Mouse (Mus musculus) hindbrain, embryonic 10.5 days (tissue): ENCODE results near the gene Gm45623. TPM values are rescaled to one million over a fixed set of nuclear protein-coding genes. Genes with fewer than 3 reads are reported as not detected.
A peak's percentile ranks its signal among the peaks of the same experiment; 100 is the strongest.

Source experiments
- DNase-seq: peaks from one replicate; pipeline ENCODE4 v3.0.0-alpha.2; 2017; ENCODE audit warnings: low spot score
- H3K27ac ChIP-seq: fragments of 300-500 bp; sonication (generic); 2 replicates; pipeline ENCODE4 v1.5.1; 2016; ENCODE audit warnings: mild to moderate bottlenecking, moderate library complexity
- H3K27me3 ChIP-seq: fragments of 300-500 bp; sonication (generic); 2 replicates; pipeline ENCODE4 v1.6.1; 2016; ENCODE audit warnings: mild to moderate bottlenecking; ENCODE audit not compliant: poor library complexity, insufficient read depth, severe bottlenecking
- H3K36me3 ChIP-seq: fragments of 300-500 bp; sonication (generic); 2 replicates; pipeline ENCODE4 v1.6.1; 2016; ENCODE audit warnings: mild to moderate bottlenecking, moderate library complexity
- H3K4me1 ChIP-seq: fragments of 300-500 bp; sonication (generic); replicated peaks from 2 replicates; pipeline ENCODE4 v1.6.1; 2016; ENCODE audit warnings: mild to moderate bottlenecking
- H3K4me3 ChIP-seq: fragments of 300-500 bp; sonication (generic); 2 replicates; pipeline ENCODE4 v1.5.1; 2016; ENCODE audit warnings: mild to moderate bottlenecking, moderate library complexity
- H3K9me3 ChIP-seq: fragments of 300-500 bp; sonication (generic); 2 replicates; pipeline ENCODE4 v1.6.1; 2016; ENCODE audit warnings: mild to moderate bottlenecking, moderate library complexity
- WGBS: fragments of 180-500 bp; shearing (Covaris S2); methylation state at CpG from one replicate; pipeline ENCODE4 v1.1.7; 2016; 5-methylcytosine and 5-hydroxymethylcytosine counted together
- polyA plus RNA-seq: library from polyadenylated mRNA; unstranded; fragments of >200 nt; fragmentation: Nextera tagmentation; extraction: Ambion mirVana; gene quantifications from 2 replicates; pipeline ENCODE4 v1.2.1, GENCODE M21; 2016

The Gm45623 gene
- 0.21 TPM in 1 of 2 replicates, not detected in the other for polyA plus RNA-seq

DNA sequence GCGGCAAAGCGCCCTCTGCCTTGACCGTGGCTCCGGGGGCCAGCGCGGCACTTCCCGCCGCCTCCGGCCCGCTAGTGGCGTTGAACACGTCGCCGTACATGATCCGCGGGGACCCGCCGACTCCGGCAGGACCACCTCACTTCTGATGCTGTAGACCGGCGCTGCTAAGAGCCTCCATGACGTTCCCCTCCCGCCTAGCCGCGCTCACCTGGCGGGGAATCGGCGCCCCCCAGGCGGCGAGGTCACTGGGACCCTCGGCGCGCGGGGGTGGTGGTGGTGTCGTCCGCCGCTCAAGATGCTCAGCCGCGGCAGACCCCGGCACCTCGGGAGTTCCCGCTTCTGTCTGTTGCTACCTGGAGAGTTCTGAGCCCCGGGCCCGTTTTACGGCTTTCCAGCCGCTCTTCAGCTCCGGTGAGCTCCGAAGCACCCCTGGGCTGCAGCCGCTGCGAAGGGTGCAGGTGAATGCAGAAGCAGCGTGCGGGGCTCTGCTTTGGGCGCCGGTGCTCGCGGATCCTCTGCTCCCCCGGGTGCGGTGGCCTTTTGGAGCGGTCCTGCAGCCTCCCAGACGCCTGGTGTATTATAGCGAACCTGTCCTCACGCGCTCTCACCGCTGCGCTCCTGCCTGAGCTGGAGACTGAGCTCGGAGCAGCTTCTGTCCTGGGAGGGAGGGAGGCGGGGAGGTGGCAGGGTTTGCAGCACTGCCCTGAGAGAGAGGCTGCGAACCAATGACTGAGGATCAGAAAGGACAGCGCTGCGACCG is at the start of gene Gm45623:
Gene Gm45623 (minus strand): TSS at position 636 of the 760 bp plus-strand sequence.
- Histone ChIP-seq H3K27me3 (peaks cover 77% of the 10 kb centered on the region), H3K4me3 (peak within 1 kb of the TSS; percentile 64), H3K27ac (peak within 1 kb of the TSS; percentile 56; the same call in 1 of the 2 replicates), H3K9me3 (no peaks in the 10 kb centered on the region), H3K36me3 (no peaks in the 10 kb centered on the region), H3K4me1 (peaks cover 28% of the 10 kb centered on the region)
- WGBS: under 1% methylated on average over 71 of the region's 71 CpGs
- peak; percentile 48 for DNase-seq

DNA sequence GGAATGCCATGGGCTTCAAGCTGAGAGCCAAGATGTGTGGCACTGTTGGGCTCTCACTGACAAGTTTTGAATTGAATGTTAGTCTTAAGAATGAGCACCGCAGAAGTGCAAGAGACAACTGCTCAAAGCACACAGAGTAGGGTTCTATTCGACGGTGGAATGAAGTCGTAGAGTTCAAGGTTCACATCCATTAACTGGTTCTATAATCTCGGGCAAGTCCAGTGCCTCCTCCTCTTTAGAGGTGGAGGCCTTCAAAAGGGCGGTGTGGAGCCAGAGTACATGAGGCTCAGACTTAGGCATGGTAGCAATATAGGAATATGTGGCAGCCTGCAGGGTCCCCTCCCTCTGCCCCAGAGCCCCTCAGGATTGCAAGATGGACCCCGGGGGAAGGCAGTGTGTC is 43.8 kb upstream of the Gm45623 start:
- Histone ChIP-seq H3K9me3 (no peaks in the 10 kb centered on the region), H3K27me3 (no peaks in the 10 kb centered on the region), H3K36me3 (no peaks in the 10 kb centered on the region), H3K4me1 (peaks cover 20% of the 10 kb centered on the region), H3K4me3 (no peak overlapping the region), H3K27ac (no peak overlapping the region)
- WGBS: 88% methylated on average over 7 of the region's 7 CpGs
- DNase-seq: no peak

DNA sequence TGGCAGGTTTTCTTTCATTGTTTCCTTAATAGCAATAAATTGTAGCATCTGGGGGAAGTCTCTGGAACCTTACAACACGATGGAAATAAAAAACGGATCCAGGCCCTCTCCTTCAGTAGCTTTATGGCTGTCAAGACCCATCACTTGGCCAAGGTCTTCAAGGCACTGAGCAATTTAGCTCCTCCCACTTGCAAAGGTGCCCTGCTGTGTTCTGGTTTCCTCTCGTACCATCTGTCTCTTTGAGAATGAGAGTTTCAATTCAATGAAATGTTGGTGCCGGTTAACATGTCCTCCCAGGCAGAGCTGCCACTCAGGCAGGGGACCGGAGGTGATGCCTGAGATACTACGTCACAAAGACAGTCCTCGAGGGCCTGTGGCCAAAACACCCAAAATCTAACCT is 41.9 kb upstream of the Gm45623 start:
- 75% methylated on average over 7 of the region's 7 CpGs for WGBS

GRCm38 (mm10) chr13:56794441-56794840 is 40.8 kb upstream of the Gm45623 start:
- 0 out of 2 replicates have a peak overlapping the region, but pooled peaks have one; percentile 25 for H3K27ac ChIP-seq
- no peaks in the 10 kb centered on the region for H3K36me3 ChIP-seq
- no peak overlapping the region for H3K4me3 ChIP-seq
- no peaks in the 10 kb centered on the region for H3K9me3 ChIP-seq
- no peaks in the 10 kb centered on the region for H3K27me3 ChIP-seq
- peaks cover 28% of the 10 kb centered on the region for H3K4me1 ChIP-seq
- no peak for DNase-seq
- WGBS: 53% methylated on average over 7 of the region's 7 CpGs

More for the DNA sequence above, 41.9 kb upstream of the Gm45623 start:
- no peak overlapping the region for H3K4me3 ChIP-seq
- peaks cover 28% of the 10 kb centered on the region for H3K4me1 ChIP-seq
- H3K27me3 ChIP-seq: no peaks in the 10 kb centered on the region
- no peaks in the 10 kb centered on the region for H3K9me3 ChIP-seq
- no peak for DNase-seq
- H3K27ac ChIP-seq: no peak overlapping the region
- H3K36me3 ChIP-seq: no peaks in the 10 kb centered on the region

- no peaks in the 10 kb centered on the region for H3K27me3 ChIP-seq
- 86% methylated on average over 3 of the region's 3 CpGs for WGBS
- no peak for DNase-seq
- no peaks in the 10 kb centered on the region for H3K9me3 ChIP-seq
- H3K4me3 ChIP-seq: no peak overlapping the region
- H3K4me1 ChIP-seq: peaks cover 28% of the 10 kb centered on the region
- H3K36me3 ChIP-seq: no peaks in the 10 kb centered on the region
- H3K27ac ChIP-seq: no peak overlapping the region
Observed at GRCm38 (mm10) chr13:56792844-56793243, 39.2 kb upstream of the Gm45623 start.

DNA sequence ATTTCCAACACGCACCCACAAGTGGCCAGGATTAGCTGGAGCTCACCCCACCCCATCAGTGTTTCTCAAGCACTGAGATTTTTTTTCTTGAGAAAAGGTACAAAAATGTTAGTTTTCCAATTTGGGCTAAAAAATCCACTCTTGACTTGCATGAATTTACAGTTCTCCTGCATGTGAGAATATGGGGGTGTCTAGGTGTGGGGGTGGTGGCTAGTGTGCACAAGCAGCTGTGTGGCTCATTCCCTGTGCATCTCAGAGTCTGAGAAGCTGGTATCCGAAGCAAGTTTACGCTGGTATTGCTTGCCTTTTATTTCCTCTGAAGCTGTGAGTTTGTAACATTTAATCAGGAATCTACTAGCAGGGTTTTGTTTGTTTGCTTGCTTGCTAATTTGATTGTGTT is 37.1 kb upstream of the Gm45623 start:
- 93% methylated on average over 3 of the region's 3 CpGs for WGBS
- no peaks in the 10 kb centered on the region for H3K36me3 ChIP-seq
- no peak for DNase-seq

DNA sequence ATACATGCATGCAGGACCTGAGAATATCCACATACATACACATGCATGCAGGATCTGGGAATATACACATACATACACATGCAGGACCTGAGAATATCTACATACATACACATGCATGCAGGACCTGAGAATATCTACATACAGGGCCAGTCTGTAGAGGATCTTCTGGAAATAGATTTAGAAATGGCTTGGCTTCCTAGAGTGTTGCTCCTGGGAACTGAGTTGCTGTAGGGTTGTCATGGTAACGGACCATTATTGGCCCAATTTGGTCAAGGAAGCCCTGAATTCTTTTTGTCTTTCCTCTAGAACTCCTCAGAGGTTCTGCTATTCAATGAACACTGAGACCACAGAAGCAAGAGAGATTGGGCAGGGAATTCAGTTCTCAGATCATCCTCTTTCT is 29.0 kb upstream of the Gm45623 start:
- Histone ChIP-seq H3K27me3 (no peaks in the 10 kb centered on the region), H3K4me1 (peaks cover 17% of the 10 kb centered on the region; the same call in 1 of the 2 replicates), H3K9me3 (peaks cover 7% of the 10 kb centered on the region; the same call in 1 of the 2 replicates), H3K36me3 (no peaks in the 10 kb centered on the region), H3K27ac (no peak overlapping the region), H3K4me3 (no peak overlapping the region)
- 91% methylated on average over 1 of the region's 1 CpGs for WGBS
- no peak for DNase-seq

More for the DNA sequence above, 37.1 kb upstream of the Gm45623 start:
- Histone ChIP-seq H3K27ac (no peak overlapping the region), H3K27me3 (no peaks in the 10 kb centered on the region), H3K4me3 (no peak overlapping the region), H3K4me1 (peaks cover 26% of the 10 kb centered on the region), H3K9me3 (no peaks in the 10 kb centered on the region)

GRCm38 (mm10) chr13:56781697-56782096 is 28.1 kb upstream of the Gm45623 start:
- no peaks in the 10 kb centered on the region for H3K36me3 ChIP-seq
- H3K4me1 ChIP-seq: peaks cover 17% of the 10 kb centered on the region; the same call in 1 of the 2 replicates
- no peak for DNase-seq
- peaks cover 7% of the 10 kb centered on the region; the same call in 1 of the 2 replicates for H3K9me3 ChIP-seq
- no peak overlapping the region for H3K4me3 ChIP-seq
- H3K27ac ChIP-seq: no peak overlapping the region
- no peaks in the 10 kb centered on the region for H3K27me3 ChIP-seq
- 89% methylated on average over 3 of the region's 3 CpGs for WGBS

DNA sequence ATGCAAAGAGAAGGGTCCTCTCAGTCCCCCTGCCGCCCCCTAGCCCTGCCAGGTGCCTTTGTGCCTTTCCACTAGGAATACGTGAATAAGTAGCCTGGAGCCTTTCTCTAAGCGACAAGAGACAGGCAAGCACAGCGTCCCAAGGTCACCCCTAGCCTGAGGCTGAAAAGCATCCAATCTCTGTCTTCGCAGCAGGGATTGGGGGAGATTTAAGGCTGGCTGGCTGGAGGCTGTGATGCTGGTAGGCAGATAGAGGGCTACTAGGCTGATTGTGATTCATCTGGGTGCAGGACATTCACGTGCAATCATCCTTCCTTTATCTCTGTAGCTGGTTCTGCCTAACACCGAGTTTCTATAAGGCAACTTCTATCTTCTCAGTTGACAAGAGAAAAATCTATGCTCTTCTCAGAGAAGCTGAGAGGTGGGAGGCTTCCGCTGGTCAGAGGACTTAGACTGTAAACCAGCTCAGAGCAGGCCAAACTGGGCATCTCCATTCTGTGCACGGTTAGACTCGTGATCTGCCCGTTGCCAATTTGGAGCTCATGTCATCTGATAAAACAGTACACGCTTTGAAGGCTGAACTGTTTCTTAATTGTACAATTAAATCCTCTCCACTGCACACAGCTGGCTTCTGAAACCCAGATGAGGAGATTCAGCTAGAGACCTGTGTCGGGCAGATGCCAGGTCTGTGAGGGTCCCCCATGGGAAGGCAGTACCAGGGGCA is 27.3 kb upstream of the Gm45623 start:
- 73% methylated on average over 13 of the region's 13 CpGs for WGBS
- Histone ChIP-seq H3K27me3 (no peaks in the 10 kb centered on the region), H3K4me1 (peaks cover 17% of the 10 kb centered on the region; the same call in 1 of the 2 replicates), H3K36me3 (no peaks in the 10 kb centered on the region), H3K27ac (no peak overlapping the region), H3K9me3 (peaks cover 7% of the 10 kb centered on the region; the same call in 1 of the 2 replicates), H3K4me3 (no peak overlapping the region)
- DNase-seq: no peak

DNA sequence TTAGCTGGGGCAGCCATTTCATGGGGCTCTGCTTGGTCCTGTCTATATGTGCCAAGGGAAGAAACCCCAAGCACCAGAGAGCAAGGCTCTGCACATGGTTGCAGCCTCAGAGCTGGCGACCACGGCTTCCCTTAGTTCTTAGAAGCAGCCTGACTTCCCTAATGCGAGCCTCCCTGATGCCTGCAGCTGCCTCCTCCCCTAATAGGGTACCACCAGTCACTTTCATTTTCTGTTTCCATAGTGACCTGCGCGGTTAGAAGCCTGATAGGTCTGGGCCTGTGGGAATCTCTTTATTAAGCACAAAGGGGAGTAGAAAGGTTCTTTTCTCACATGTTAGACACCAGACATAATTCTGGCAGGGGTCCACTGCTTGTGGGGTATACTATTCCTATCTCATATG is 20.7 kb upstream of the Gm45623 start:
- H3K27me3 ChIP-seq: 0 out of 2 replicates have a peak, but pooled peaks cover 2% of the 10 kb centered on the region
- no peaks in the 10 kb centered on the region for H3K36me3 ChIP-seq
- 43% methylated on average over 5 of the region's 5 CpGs for WGBS
- H3K4me3 ChIP-seq: no peak overlapping the region
- DNase-seq: no peak
- H3K27ac ChIP-seq: peak overlapping the region; percentile 59
- peaks cover 35% of the 10 kb centered on the region for H3K4me1 ChIP-seq
- H3K9me3 ChIP-seq: no peaks in the 10 kb centered on the region

GRCm38 (mm10) chr13:56773262-56773870 is 19.7 kb upstream of the Gm45623 start:
- H3K27ac ChIP-seq: peak overlapping the region; percentile 59; the same call in 1 of the 2 replicates
- no peak for DNase-seq
- 55% methylated on average over 14 of the region's 14 CpGs for WGBS
- H3K4me1 ChIP-seq: peaks cover 44% of the 10 kb centered on the region
- no peaks in the 10 kb centered on the region for H3K9me3 ChIP-seq
- no peaks in the 10 kb centered on the region for H3K36me3 ChIP-seq
- H3K27me3 ChIP-seq: 0 out of 2 replicates have a peak, but pooled peaks cover 4% of the 10 kb centered on the region
- H3K4me3 ChIP-seq: no peak overlapping the region

DNA sequence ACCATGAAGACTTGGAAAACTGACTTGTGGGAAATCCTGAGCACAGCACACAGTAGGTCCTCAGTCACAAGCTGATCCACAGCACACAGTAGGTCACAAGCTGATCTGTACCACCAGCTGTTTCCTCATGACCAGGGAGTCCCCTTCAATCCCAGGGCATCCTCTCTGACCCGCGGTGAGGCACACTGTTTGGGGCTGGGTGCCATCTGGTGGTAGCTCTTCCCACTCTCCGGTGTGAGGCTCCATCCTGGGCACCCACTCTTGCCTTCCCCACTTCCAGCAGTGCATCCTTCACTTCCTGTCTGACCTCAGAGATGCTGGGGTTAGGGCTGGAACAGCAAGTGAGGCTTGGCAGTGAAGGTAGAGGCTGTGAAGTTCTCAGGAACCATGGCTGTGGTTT is 19.0 kb upstream of the Gm45623 start:
- 47% methylated on average over 3 of the region's 3 CpGs for WGBS
- 0 out of 2 replicates have a peak, but pooled peaks cover 10% of the 10 kb centered on the region for H3K27me3 ChIP-seq
- no peak for DNase-seq
- H3K27ac ChIP-seq: no peak overlapping the region; the same call in 1 of the 2 replicates
- no peaks in the 10 kb centered on the region for H3K9me3 ChIP-seq
- peaks cover 44% of the 10 kb centered on the region for H3K4me1 ChIP-seq
- H3K4me3 ChIP-seq: no peak overlapping the region
- no peaks in the 10 kb centered on the region for H3K36me3 ChIP-seq
